Mouse (Mus musculus) thymus, adult 2 months (tissue): Measurements from ENCODE around the gene Vmn1r78. TPM values are rescaled to one million over a fixed set of nuclear protein-coding genes. Genes with fewer than 3 reads are reported as not detected.
"Not testable (repeated sequence)": the region's sequence is repeated elsewhere in the genome, so short reads cannot be mapped to it uniquely, and the experiment has no call there.

Source experiments
- DNase-seq: peaks from one replicate; pipeline ENCODE4 v3.0.0; 2021
- H3K27ac ChIP-seq: fragments of 200-500 bp; 2 replicates; pipeline ENCODE4 v1.5.1; 2012; ENCODE audit warnings: low read length, control low read depth; ENCODE audit not compliant: control insufficient read depth, insufficient read depth
- H3K27me3 ChIP-seq: fragments of 200-500 bp; 2 replicates; pipeline ENCODE4 v1.6.1; 2012; ENCODE audit warnings: mild to moderate bottlenecking, low read length, moderate library complexity, mixed read lengths; ENCODE audit not compliant: control insufficient read depth, insufficient read depth
- H3K36me3 ChIP-seq: fragments of 200-500 bp; 2 replicates; pipeline ENCODE4 v1.6.1; 2012; ENCODE audit warnings: mild to moderate bottlenecking, low read length, moderate library complexity; ENCODE audit not compliant: control insufficient read depth, insufficient read depth
- H3K4me1 ChIP-seq: fragments of 200-500 bp; replicated peaks from 2 replicates; pipeline ENCODE4 v1.6.1; 2012; ENCODE audit warnings: low read length; ENCODE audit not compliant: control insufficient read depth, insufficient read depth
- H3K4me3 ChIP-seq: fragments of 200-500 bp; 2 replicates; pipeline ENCODE4 v1.5.1; 2012; ENCODE audit warnings: mild to moderate bottlenecking, low read length, control low read depth, moderate library complexity; ENCODE audit not compliant: control insufficient read depth, insufficient read depth
- CTCF ChIP-seq: fragments of 200-500 bp; IDR thresholded peaks from 2 replicates; pipeline ENCODE4 v1.5.1; 2012; ENCODE audit warnings: mild to moderate bottlenecking, control low read depth, low read length, moderate library complexity, borderline replicate concordance; ENCODE audit not compliant: control insufficient read depth, poor library complexity, insufficient read depth; ENCODE audit errors: extremely low read depth
- POLR2A ChIP-seq: fragments of 200-500 bp; IDR thresholded peaks from 2 replicates; pipeline ENCODE4 v1.6.1; 2012; ENCODE audit warnings: mild to moderate bottlenecking, low read length, control low read depth, moderate library complexity; ENCODE audit not compliant: control insufficient read depth, poor library complexity, insufficient read depth; ENCODE audit errors: extremely low read depth
- whole genome bisulfite sequencing: fragments of 180-500 bp; shearing (Covaris S2); methylation state at CpG from one replicate; pipeline ENCODE4 v1.1.7; 2018; 5-methylcytosine and 5-hydroxymethylcytosine counted together
- polyA plus RNA-seq: library from polyadenylated mRNA; depleted of rRNA; stranded (reverse); fragments of >200 nt; gene quantifications from 2 replicates; pipeline ENCODE4 v1.2.3, GENCODE M21; 2012; rRNA removed

Vmn1r78 gene
- not detected in 2 replicates for polyA plus RNA-seq

- H3K4me1 ChIP-seq, result no peaks in the 10 kb centered on the region
- DNase-seq, result no peak
- TF ChIP-seq CTCF (no peak), POLR2A (no peak)
- H3K4me3 ChIP-seq, result no peak within 1 kb of the TSS
- no peak within 1 kb of the TSS for H3K27ac ChIP-seq
- H3K36me3 ChIP-seq, result no peaks in the 10 kb centered on the region
- H3K27me3 ChIP-seq, result no peaks in the 10 kb centered on the region
- WGBS, result 57% methylated on average over 2 of the region's 2 CpGs
Measured at GRCm38 (mm10) chr7:12149957-12150356, at the start of gene Vmn1r78. TSS of gene Vmn1r78 (plus strand) at chr7:12150257.

- H3K27me3 ChIP-seq, H3K4me1 ChIP-seq, H3K36me3 ChIP-seq, H3K4me3 ChIP-seq, DNase-seq, H3K27ac ChIP-seq: not testable (repeated sequence)
- WGBS, result 44% methylated on average over 1 of the region's 1 CpGs
Measured at GRCm38 (mm10) chr7:12156463-12156862, 6.4 kb downstream of the Vmn1r78 start.

- DNase-seq, H3K36me3 ChIP-seq, H3K4me1 ChIP-seq, H3K27ac ChIP-seq, H3K4me3 ChIP-seq, H3K27me3 ChIP-seq: not testable (repeated sequence)
Measured at GRCm38 (mm10) chr7:12170979-12171378, 20.9 kb downstream of the Vmn1r78 start, which contains the start of gene Vmn1r79. TSS of gene Vmn1r79 (plus strand) at chr7:12171279.

- not testable (repeated sequence) for H3K36me3 ChIP-seq, H3K4me1 ChIP-seq, H3K27me3 ChIP-seq, H3K27ac ChIP-seq, DNase-seq, H3K4me3 ChIP-seq
- WGBS, result 66% methylated on average over 2 of the region's 2 CpGs
Measured at GRCm38 (mm10) chr7:12172926-12173325, 22.9 kb downstream of the Vmn1r78 start.

GRCm38 (mm10) chr7:12188986-12189385, 38.9 kb downstream of the Vmn1r78 start, which contains the start of gene Vmn1r80:
TSS of gene Vmn1r80 (plus strand) at chr7:12189286.
- H3K36me3 ChIP-seq, result no peaks in the 10 kb centered on the region
- no peaks in the 10 kb centered on the region for H3K27me3 ChIP-seq
- H3K4me3 ChIP-seq, result no peak within 1 kb of the TSS
- no peak for DNase-seq
- TF ChIP-seq POLR2A, result no peak
- H3K4me1 ChIP-seq, result no peaks in the 10 kb centered on the region
- WGBS, result 87% methylated on average over 1 of the region's 1 CpGs
- no peak within 1 kb of the TSS for H3K27ac ChIP-seq

- no peaks in the 10 kb centered on the region for H3K4me1 ChIP-seq
- H3K27me3 ChIP-seq, result no peaks in the 10 kb centered on the region
- WGBS, result 77% methylated on average over 2 of the region's 2 CpGs
- no peak for DNase-seq
- no peak for TF ChIP-seq POLR2A
- TF ChIP-seq CTCF, result no peak
- H3K4me3 ChIP-seq, result no peak overlapping the region
- no peaks in the 10 kb centered on the region for H3K36me3 ChIP-seq
- no peak overlapping the region for H3K27ac ChIP-seq
Measured at GRCm38 (mm10) chr7:12204141-12204540, 54.1 kb downstream of the Vmn1r78 start.

Other genes starting within 250 kb of the Vmn1r78 start
- not detected in 2 replicates for gene Vmn1r76, start 212.0 kb upstream of the Vmn1r78 start, polyA plus RNA-seq
- gene Vmn1r77, start 113.5 kb upstream of the Vmn1r78 start, polyA plus RNA-seq, result not detected in 2 replicates
- gene Vmn1r79, start 21.0 kb downstream of the Vmn1r78 start, polyA plus RNA-seq, result not detected in 2 replicates
- gene Vmn1r80, start 39.0 kb downstream of the Vmn1r78 start, polyA plus RNA-seq, result not detected in 2 replicates
- not detected in 2 replicates for gene Vmn1r81, start 118.0 kb downstream of the Vmn1r78 start, polyA plus RNA-seq
- not detected in 2 replicates for gene Vmn1r82, start 150.2 kb downstream of the Vmn1r78 start, polyA plus RNA-seq
- gene Vmn1r83, start 179.2 kb downstream of the Vmn1r78 start, polyA plus RNA-seq, result not detected in 2 replicates
- gene Vmn1r84, start 219.0 kb downstream of the Vmn1r78 start, polyA plus RNA-seq, result not detected in 2 replicates